In genomic region chr6:89662521-89662920, GRCm38 (mm10) we compare ENCODE assay signal across 21 mouse cellular contexts. TPM values are rescaled to one million over a fixed set of nuclear protein-coding genes. Genes with fewer than 3 reads are reported as not detected.
"Had no signal": no experiment of that assay in that cellular context is flagged by ENCODE, and none has a peak within 500 bp of the region (broad histone marks: within the 10 kb centered on the region; RNA-seq: fewer than 3 reads in every experiment).

No protein-coding gene starts in this region.

- H3K4me2 ChIP-seq: liver, embryonic 11.5 days; liver, embryonic 13.5 days; liver, embryonic 15.5 days; lung, embryonic 15.5 days; midbrain, embryonic 11.5 days; midbrain, embryonic 13.5 days; midbrain, embryonic 15.5 days; neural tube, embryonic 12.5 days; stomach, embryonic 15.5 days had no signal

- H3K4me3 ChIP-seq: liver, embryonic 13.5 days; liver, embryonic 15.5 days; lung, embryonic 15.5 days; megakaryocyte, embryonic 14.5 days; midbrain, embryonic 13.5 days; midbrain, embryonic 15.5 days; neural tube, embryonic 12.5 days; stomach, embryonic 15.5 days had no signal

- H3K27ac ChIP-seq: liver, embryonic 13.5 days; liver, embryonic 15.5 days; lung, embryonic 15.5 days; macrophage; midbrain, embryonic 13.5 days; midbrain, embryonic 15.5 days; neural tube, embryonic 12.5 days; stomach, embryonic 15.5 days; stomach, postnatal 0 days had no signal

- ATAC-seq: liver, postnatal 0 days; midbrain, embryonic 13.5 days; midbrain, embryonic 15.5 days had no signal

- H3K9ac ChIP-seq: liver, embryonic 13.5 days; liver, embryonic 15.5 days; liver, postnatal 0 days; lung, embryonic 15.5 days; midbrain, embryonic 13.5 days; midbrain, embryonic 15.5 days; neural tube, embryonic 12.5 days; stomach, embryonic 15.5 days had no signal

- H3K36me3 ChIP-seq: liver, embryonic 13.5 days; liver, embryonic 15.5 days; lung, embryonic 15.5 days; midbrain, embryonic 15.5 days; stomach, embryonic 15.5 days had no signal

- DNase-seq: liver, embryonic 13.5 days; liver, postnatal 0 days; right cerebral cortex, postnatal 14 days; thymus, adult 2 months; thymus, postnatal 25 days; thymus, postnatal 4 days had no signal

- H3K9me3 ChIP-seq: liver, embryonic 13.5 days; liver, embryonic 15.5 days; lung, embryonic 15.5 days; midbrain, embryonic 13.5 days; midbrain, embryonic 15.5 days; neural tube, embryonic 12.5 days; stomach, embryonic 15.5 days had no signal

- H3K27me3 ChIP-seq: liver, embryonic 13.5 days; liver, embryonic 15.5 days; lung, embryonic 15.5 days; midbrain, embryonic 13.5 days; midbrain, embryonic 15.5 days; neural tube, embryonic 12.5 days; stomach, embryonic 15.5 days had no signal

- H3K4me1 ChIP-seq: liver, embryonic 13.5 days; liver, embryonic 15.5 days; lung, embryonic 15.5 days; midbrain, embryonic 13.5 days; midbrain, embryonic 15.5 days; neural tube, embryonic 12.5 days; stomach, embryonic 15.5 days had no signal

RNA-seq across cellular contexts. Expression of gene Vmn1r40, which starts 44.8 kb away (rescaled TPM):
- polyA plus RNA-seq: liver, embryonic 11.5 days; liver, embryonic 13.5 days; liver, embryonic 15.5 days; liver, postnatal 0 days; lung, embryonic 15.5 days; macrophage; midbrain, embryonic 11.5 days; midbrain, embryonic 13.5 days; midbrain, embryonic 15.5 days; midbrain, postnatal 0 days; neural tube, embryonic 12.5 days; neural tube, embryonic 14.5 days; spleen, adult 2 months; stomach, embryonic 15.5 days; stomach, postnatal 0 days; thymus, adult 2 months; urinary bladder, adult 2 months had no signal
